Mouse (Mus musculus) ES-Bruce4 (cell line): ENCODE data around the gene Nf1. TPM values are rescaled to one million over a fixed set of nuclear protein-coding genes. Genes with fewer than 3 reads are reported as not detected.
A peak's percentile ranks its signal among the peaks of the same experiment; 100 is the strongest.

Experiments
- H3K27ac ChIP-seq: 2 replicates; pipeline ENCODE4 v1.5.1; 2012; ENCODE audit warnings: low read length, inconsistent platforms; ENCODE audit not compliant: insufficient read depth
- H3K27me3 ChIP-seq: 2 replicates; pipeline ENCODE4 v1.6.1; 2012; ENCODE audit warnings: mild to moderate bottlenecking, low read length, inconsistent platforms; ENCODE audit not compliant: control insufficient read depth, poor library complexity, insufficient read depth, severe bottlenecking
- H3K36me3 ChIP-seq: 2 replicates; pipeline ENCODE4 v1.6.1; 2012; ENCODE audit warnings: inconsistent platforms, mild to moderate bottlenecking, low read length, moderate library complexity; ENCODE audit not compliant: control insufficient read depth, poor library complexity, insufficient read depth, severe bottlenecking
- H3K4me1 ChIP-seq: one replicate; pipeline ENCODE4 v1.8.1; 2011; ENCODE audit warnings: low read length; ENCODE audit not compliant: control insufficient read depth, insufficient read depth
- H3K4me3 ChIP-seq: 2 replicates; pipeline ENCODE4 v1.5.1; 2011; ENCODE audit warnings: low read depth, mild to moderate bottlenecking, low read length
- H3K9ac ChIP-seq: 2 replicates; pipeline ENCODE4 v1.6.1; 2012; ENCODE audit warnings: low read depth, mild to moderate bottlenecking, inconsistent platforms; ENCODE audit not compliant: poor library complexity, severe bottlenecking
- H3K9me3 ChIP-seq: replicated peaks from 2 replicates; pipeline ENCODE4 v1.6.1; 2012; ENCODE audit warnings: mild to moderate bottlenecking, low read length, inconsistent platforms; ENCODE audit not compliant: control insufficient read depth, poor library complexity, insufficient read depth, severe bottlenecking
- CTCF ChIP-seq: IDR thresholded peaks from one replicate; pipeline ENCODE4 v1.8.1; 2011; ENCODE audit warnings: low read depth, low read length
- EP300 ChIP-seq: IDR thresholded peaks from 2 replicates; pipeline ENCODE4 v1.6.1; 2011; ENCODE audit warnings: low read depth, low read length; ENCODE audit not compliant: insufficient read depth
- POLR2A ChIP-seq: IDR thresholded peaks from one replicate; pipeline ENCODE4 v1.8.1; 2011; ENCODE audit warnings: low read length; ENCODE audit not compliant: insufficient read depth
- polyA plus RNA-seq: library from polyadenylated mRNA; stranded (reverse); fragments of >200 nt; gene quantifications from 2 replicates; pipeline ENCODE4 v1.2.4, GENCODE M21; 2011; ENCODE audit warnings: low read depth; ENCODE audit not compliant: missing spikeins, insufficient read depth, insufficient read length

The Nf1 gene
- polyA plus RNA-seq, 1 experiment, result 39.6 TPM

DNA sequence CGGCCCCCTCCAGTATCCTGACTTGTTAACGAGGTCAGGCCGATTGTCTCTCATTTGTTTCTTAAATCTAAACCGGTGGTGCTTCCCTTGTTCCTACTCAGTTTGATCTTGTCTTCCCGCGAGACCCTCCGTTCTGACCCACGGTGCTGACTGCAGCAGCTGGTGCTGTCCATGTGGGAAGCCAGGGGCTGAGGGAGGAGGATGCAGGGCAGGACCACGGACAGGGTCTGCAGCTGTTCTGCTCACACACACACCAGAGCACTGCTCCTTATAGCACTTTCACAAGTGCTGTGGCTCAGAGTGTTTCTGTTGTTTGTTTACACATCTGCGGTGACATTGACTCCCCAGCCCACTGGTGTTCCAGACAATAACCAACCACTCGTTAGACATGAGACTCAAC lies 254.0 kb downstream of the Nf1 start:
- TF ChIP-seq CTCF (no peak), POLR2A (no peak), EP300 (no peak)
- Histone ChIP-seq H3K9me3 (no peaks in the 10 kb centered on the region), H3K9ac (no peak overlapping the region), H3K36me3 (no peaks in the 10 kb centered on the region), H3K4me3 (no peak overlapping the region), H3K4me1 (no peaks in the 10 kb centered on the region), H3K27me3 (no peaks in the 10 kb centered on the region), H3K27ac (no peak overlapping the region)

DNA sequence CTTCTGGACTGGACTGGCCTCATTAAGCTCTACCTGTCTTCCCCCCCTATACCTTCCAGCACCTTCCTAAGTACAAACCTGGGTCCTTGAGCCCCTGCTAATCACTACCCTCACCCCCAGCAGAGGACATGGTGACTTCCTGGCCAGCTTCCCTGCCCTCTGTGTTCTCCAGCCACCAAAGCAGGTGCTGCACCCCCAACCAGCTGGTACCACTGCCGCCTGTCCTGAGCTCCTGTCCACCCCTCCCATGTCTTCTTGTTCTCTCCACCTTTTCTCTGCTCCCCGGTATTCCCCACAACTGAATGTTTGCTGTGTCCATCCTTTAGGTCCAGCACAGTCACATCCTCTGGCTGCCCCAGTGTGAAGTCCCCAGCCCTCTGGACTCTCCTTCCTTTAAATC lies 271.0 kb downstream of the Nf1 start:
- H3K4me3 ChIP-seq, result no peak overlapping the region
- H3K9me3 ChIP-seq, result no peaks in the 10 kb centered on the region
- no peak overlapping the region for H3K9ac ChIP-seq
- no peaks in the 10 kb centered on the region for H3K36me3 ChIP-seq
- H3K27me3 ChIP-seq, result no peaks in the 10 kb centered on the region
- TF ChIP-seq POLR2A (no peak), CTCF (no peak), EP300 (no peak)
- peaks cover 8% of the 10 kb centered on the region for H3K4me1 ChIP-seq
- no peak overlapping the region for H3K27ac ChIP-seq

DNA sequence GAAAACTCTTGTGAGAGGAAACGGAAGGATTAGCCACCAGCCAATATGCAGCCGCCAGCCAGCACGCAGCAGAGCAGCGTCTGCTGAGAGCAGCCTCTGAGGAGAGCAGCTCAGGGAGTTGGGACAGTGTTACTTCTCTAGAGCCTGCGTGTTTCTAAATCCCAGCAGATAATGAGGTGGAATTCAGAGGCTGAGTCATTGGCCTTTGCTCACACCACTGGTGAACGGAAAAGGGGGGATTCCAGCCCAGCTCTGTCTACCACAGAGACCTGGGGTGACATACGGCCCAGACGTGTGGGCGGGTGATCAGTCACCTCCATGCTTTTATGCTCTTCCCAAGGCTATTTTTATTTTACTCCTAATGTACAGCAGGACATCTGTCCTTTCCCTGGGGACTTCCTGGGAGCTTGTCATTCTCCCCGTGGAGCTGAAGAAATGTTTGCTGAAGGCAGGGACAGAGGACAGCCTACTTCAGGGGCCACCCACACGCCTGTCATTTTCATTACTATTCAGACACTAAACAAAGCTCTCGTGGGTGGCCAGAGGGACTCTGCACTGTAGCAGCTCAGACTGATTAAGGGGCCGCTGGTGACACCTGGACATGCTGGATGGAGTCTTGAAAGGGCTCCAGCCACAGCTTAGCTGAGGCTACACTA lies 271.6 kb downstream of the Nf1 start:
- Histone ChIP-seq H3K9ac (no peak overlapping the region), H3K9me3 (no peaks in the 10 kb centered on the region), H3K27me3 (no peaks in the 10 kb centered on the region), H3K4me3 (no peak overlapping the region), H3K4me1 (peaks cover 8% of the 10 kb centered on the region), H3K36me3 (no peaks in the 10 kb centered on the region), H3K27ac (no peak overlapping the region)
- no peak for TF ChIP-seq CTCF

DNA sequence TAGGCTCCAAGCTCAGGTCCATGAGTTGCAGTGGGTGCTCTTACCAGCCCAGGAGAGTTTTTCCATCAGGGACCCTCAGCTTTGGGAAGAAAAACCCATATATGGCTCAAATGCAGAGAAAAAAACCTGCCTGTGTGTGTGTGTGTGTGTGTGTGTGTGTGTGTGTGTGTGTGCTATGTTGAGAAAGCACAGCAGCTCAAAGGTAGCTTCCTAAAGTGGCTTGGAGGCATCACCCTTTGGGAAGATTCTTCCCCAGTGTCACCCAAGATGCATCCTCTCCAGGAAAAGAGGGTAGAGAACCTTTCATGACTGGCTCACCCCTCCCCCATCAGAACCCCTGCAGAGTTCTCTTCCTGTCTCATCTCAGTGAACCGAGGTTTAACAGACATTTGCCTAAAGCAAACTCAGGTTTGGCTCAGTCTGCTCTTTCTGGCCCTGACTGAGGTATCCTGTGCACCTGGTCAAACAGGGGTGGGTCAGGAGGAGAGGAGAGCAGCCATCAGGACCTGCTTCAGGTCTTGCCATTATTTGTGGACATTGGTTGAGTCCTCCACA lies 272.6 kb downstream of the Nf1 start:
- H3K9me3 ChIP-seq, result no peaks in the 10 kb centered on the region
- H3K27ac ChIP-seq, result no peak overlapping the region
- no peak for TF ChIP-seq CTCF
- no peak for TF ChIP-seq EP300
- no peak for TF ChIP-seq POLR2A
- no peaks in the 10 kb centered on the region for H3K36me3 ChIP-seq
- peaks cover 8% of the 10 kb centered on the region for H3K4me1 ChIP-seq
- no peak overlapping the region for H3K9ac ChIP-seq
- no peaks in the 10 kb centered on the region for H3K27me3 ChIP-seq
- H3K4me3 ChIP-seq, result no peak overlapping the region

DNA sequence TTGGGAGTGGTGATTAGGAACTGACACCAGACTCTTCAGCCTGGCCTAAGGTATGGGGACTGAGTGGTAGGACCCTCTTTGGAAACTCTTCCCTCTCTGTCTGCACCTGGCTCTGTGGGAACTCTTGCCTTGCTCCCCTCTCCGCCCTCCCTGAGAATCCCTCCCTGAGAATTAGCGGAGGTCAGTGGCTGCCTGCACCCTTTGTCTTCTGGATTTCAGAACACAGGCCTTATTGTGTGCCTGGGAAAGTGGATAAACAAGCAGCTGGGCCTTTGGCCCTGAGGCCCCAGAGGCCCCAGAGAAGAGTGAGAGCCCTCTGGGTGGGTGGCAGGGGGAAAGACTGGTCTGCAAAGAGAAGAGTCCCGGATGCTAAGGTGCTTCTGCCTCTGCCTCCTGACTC lies 273.6 kb downstream of the Nf1 start:
- H3K27me3 ChIP-seq, result no peaks in the 10 kb centered on the region
- no peak overlapping the region for H3K4me3 ChIP-seq
- no peaks in the 10 kb centered on the region for H3K36me3 ChIP-seq
- no peaks in the 10 kb centered on the region for H3K9me3 ChIP-seq
- H3K27ac ChIP-seq, result no peak overlapping the region
- no peak overlapping the region for H3K9ac ChIP-seq
- TF ChIP-seq EP300, result no peak
- no peak for TF ChIP-seq CTCF
- no peak for TF ChIP-seq POLR2A
- H3K4me1 ChIP-seq, result peaks cover 8% of the 10 kb centered on the region

DNA sequence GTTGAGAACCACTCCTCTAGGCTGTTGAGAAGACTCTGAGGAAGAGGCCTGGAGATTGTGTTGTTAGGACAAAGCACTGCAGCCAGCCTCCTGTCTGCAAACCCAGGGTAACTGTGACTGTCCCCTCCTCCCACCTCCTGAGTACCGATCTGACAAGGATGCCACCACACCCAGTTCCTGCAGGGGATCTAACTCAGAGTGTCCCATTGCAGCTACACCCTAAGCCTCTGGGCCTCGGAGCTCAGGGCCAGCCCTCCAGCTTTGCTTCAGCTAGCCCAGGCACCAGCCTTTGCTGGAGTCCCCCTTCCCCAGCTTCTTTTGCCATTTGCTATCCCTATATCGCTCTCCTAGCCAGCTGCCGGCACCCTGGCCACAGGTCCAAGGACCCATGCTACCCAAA lies 274.2 kb downstream of the Nf1 start:
- Histone ChIP-seq H3K4me1 (peaks cover 8% of the 10 kb centered on the region), H3K27ac (no peak overlapping the region), H3K27me3 (no peaks in the 10 kb centered on the region), H3K36me3 (no peaks in the 10 kb centered on the region), H3K9ac (no peak overlapping the region), H3K9me3 (no peaks in the 10 kb centered on the region), H3K4me3 (no peak overlapping the region)
- TF ChIP-seq EP300, result 0 out of 2 replicates have a peak, but pooled peaks have one; percentile 26
- no peak for TF ChIP-seq CTCF
- TF ChIP-seq POLR2A, result no peak
